Mouse (Mus musculus): ENCODE results near the gene Thop1. TPM values are rescaled to one million over a fixed set of nuclear protein-coding genes. Genes with fewer than 3 reads are reported as not detected.

Gene Thop1
- total RNA-seq (2012; rRNA removed) = 123 and 136 TPM in 2 replicates
- 70.9 and 81.1 TPM in 2 replicates for total RNA-seq (2014; rRNA removed)
- polyA plus RNA-seq (2012; ENCODE audit: insufficient read length, low read depth) = 94.5 and 105 TPM in 2 replicates

- peaks cover 19% of the 10 kb centered on the region for H3K79me2 ChIP-seq (replicated peaks; ENCODE audit: control insufficient read depth, extremely low read depth, insufficient read depth, poor library complexity, severe bottlenecking)
- peak; percentile 100 for DNase-seq (ENCODE audit: extremely low read depth)
- in situ Hi-C loops (cut with MboI; ENCODE audit: low pct_ligation_motif_present, low pct_unique_long_range_greater_than_20kb, low sequenced_read_pairs) (loop anchor here (10.0 kb wide), 1 partner anchor 105 kb away; the partner anchor contains the start of gene Eef2), dilution Hi-C loops (cut with MboI; ENCODE audit: extremely low pct_ligation_motif_present, extremely low pct_unique_long_range_greater_than_20kb, low sequenced_read_pairs) (no loop called here)
- H3K9ac ChIP-seq (ENCODE audit: insufficient read depth, low read depth) = peak within 1 kb of the TSS; percentile 76
- no peak for TF ChIP-seq E2F4 (IDR thresholded peaks at IDR 0.05; ENCODE audit: insufficient replicate concordance, low read depth, low read length)
- TF ChIP-seq ELF1 (IDR thresholded peaks at IDR 0.05; ENCODE audit: low read depth, low read length) = peak; percentile 73
- no peak for TF ChIP-seq POLR2AphosphoS2 (IDR thresholded peaks at IDR 0.05; ENCODE audit: low read depth, low read length)
- TF ChIP-seq RAD21 (IDR thresholded peaks at IDR 0.05; ENCODE audit: low read depth, low read length) = no peak
- peak; percentile 96 for TF ChIP-seq POLR2A (IDR thresholded peaks at IDR 0.05; ENCODE audit: low read depth, low read length)
- TF ChIP-seq HCFC1 (IDR thresholded peaks at IDR 0.05; ENCODE audit: low read depth, low read length) = peak; percentile 72
- TF ChIP-seq ZKSCAN1 (IDR thresholded peaks at IDR 0.05; ENCODE audit: borderline replicate concordance, low read depth, low read length) = no peak
- no peak for TF ChIP-seq PAX5 (IDR thresholded peaks at IDR 0.05; ENCODE audit: low read length)
- TF ChIP-seq TCF12 (IDR thresholded peaks at IDR 0.05; ENCODE audit: low read depth, low read length) = peak; percentile 91
- TF ChIP-seq ETS1 (conservative IDR thresholded peaks at IDR 0.05; ENCODE audit: low read depth, low read length) = no peak
- TF ChIP-seq EP300 (IDR thresholded peaks at IDR 0.05; ENCODE audit: low read length) = no peak
- no peak for TF ChIP-seq CHD2 (IDR thresholded peaks at IDR 0.05; ENCODE audit: low read length)
- TF ChIP-seq MAFK (IDR thresholded peaks at IDR 0.05; ENCODE audit: insufficient replicate concordance, low read length) = no peak
- TF ChIP-seq CTCF (conservative IDR thresholded peaks at IDR 0.05 in 1 of 2, IDR thresholded peaks at IDR 0.05 in 1 of 2; ENCODE audit: low read depth in 2 of 2, low read length in 2 of 2) = no peak
- no peak for TF ChIP-seq UBTF (IDR thresholded peaks at IDR 0.05; ENCODE audit: low read depth, low read length)
- peak; percentile 85; the same call in 1 of the 2 replicates for TF ChIP-seq NELFE (IDR thresholded peaks at IDR 0.05; ENCODE audit: low read depth, low read length)
- TF ChIP-seq ZC3H11A (IDR thresholded peaks at IDR 0.05; ENCODE audit: low read depth, low read length) = no peak
- TF ChIP-seq JUN (IDR thresholded peaks at IDR 0.05; ENCODE audit: insufficient read depth, low read depth, low read length) = no peak
- TF ChIP-seq MAX (IDR thresholded peaks at IDR 0.05; ENCODE audit: low read length) = peak; percentile 73
- TF ChIP-seq GABPA (IDR thresholded peaks at IDR 0.05; ENCODE audit: insufficient replicate concordance, low read depth, low read length) = no peak
- no peak for TF ChIP-seq USF2 (conservative IDR thresholded peaks at IDR 0.05; ENCODE audit: low read depth, low read length)
- TF ChIP-seq ZMIZ1 (IDR thresholded peaks at IDR 0.05; ENCODE audit: low read depth, low read length) = peak; percentile 59
- no peak for TF ChIP-seq JUND (conservative IDR thresholded peaks at IDR 0.05; ENCODE audit: low read depth, low read length)
- TF ChIP-seq MYC (IDR thresholded peaks at IDR 0.05; ENCODE audit: low read depth, low read length) = peak; percentile 60; the same call in 1 of the 2 replicates
- no peak for TF ChIP-seq MAZ (IDR thresholded peaks at IDR 0.05; ENCODE audit: low read depth, low read length)
- no peak for TF ChIP-seq SMC3 (IDR thresholded peaks at IDR 0.05; ENCODE audit: low read depth, low read length)
- TF ChIP-seq SIN3A (IDR thresholded peaks at IDR 0.05; ENCODE audit: low read length) = peak; percentile 42; the same call in 1 of the 2 replicates
- TF ChIP-seq NRF1 (IDR thresholded peaks at IDR 0.05; ENCODE audit: low read depth, low read length) = peak; percentile 97
- TF ChIP-seq BHLHE40 (IDR thresholded peaks at IDR 0.05; ENCODE audit: low read depth, low read length) = 0 out of 2 replicates have a peak, but pooled peaks have one; percentile 18
- TF ChIP-seq CHD1 (IDR thresholded peaks at IDR 0.05; ENCODE audit: low read depth, low read length) = no peak
- TF ChIP-seq TBP (conservative IDR thresholded peaks at IDR 0.05; ENCODE audit: low read depth, low read length) = peak; percentile 70; the same call in 1 of the 2 replicates
- peak; percentile 85 for TF ChIP-seq MXI1 (IDR thresholded peaks at IDR 0.05; ENCODE audit: low read depth, low read length)
- TF ChIP-seq ZNF384 (IDR thresholded peaks at IDR 0.05; ENCODE audit: low read depth, low read length) = no peak
- TF ChIP-seq USF1 (IDR thresholded peaks at IDR 0.05; ENCODE audit: low read depth, low read length) = no peak
- 0 out of 2 replicates have a peak, but pooled peaks have one; percentile 27 for TF ChIP-seq MEF2A (IDR thresholded peaks at IDR 0.05; ENCODE audit: borderline replicate concordance, low read depth, low read length)
- no peak for TF ChIP-seq IRF4 (IDR thresholded peaks at IDR 0.05; ENCODE audit: low read depth, low read length)
- no peak for TF ChIP-seq RCOR1 (conservative IDR thresholded peaks at IDR 0.05; ENCODE audit: low read depth, low read length)
- no peak for TF ChIP-seq KAT2A (IDR thresholded peaks at IDR 0.05; ENCODE audit: insufficient replicate concordance, low read length)
- peaks cover 22 to 37% of the 10 kb centered on the region in 2 experiments for H3K36me3 ChIP-seq (replicated peaks in 1 of 2; ENCODE audit: control insufficient read depth in 1 of 2, insufficient read depth in 1 of 2, low read length in 1 of 2)
- peaks cover 25% of the 10 kb centered on the region for H3K27me3 ChIP-seq (replicated peaks)
- H3K9me3 ChIP-seq (replicated peaks; ENCODE audit: low read length) = peaks cover 5% of the 10 kb centered on the region
- H3K4me1 ChIP-seq (ENCODE audit: control insufficient read depth in 1 of 2, insufficient read depth in 2 of 2) = peaks cover 6 to 24% of the 10 kb centered on the region in 2 experiments
- no peak within 1 kb of the TSS for H3K27ac ChIP-seq (ENCODE audit: insufficient read depth, low read depth)
- peak within 1 kb of the TSS; percentile 97 for H3K4me2 ChIP-seq (ENCODE audit: insufficient read depth, low read depth, poor library complexity, severe bottlenecking)
- H3K4me3 ChIP-seq (replicated peaks in 1 of 3; ENCODE audit: low read depth in 2 of 3, low read length in 2 of 3, poor library complexity in 1 of 3) = peak within 1 kb of the TSS; percentile 67 to 77 (median 68)
Observed at GRCm38 (mm10) chr10:81069836-81070235, at the start of gene Thop1. Thop1 (plus strand) TSS chr10:81070035.

Measured in CH12.LX (cell line).